Mouse (Mus musculus) left cerebral cortex, postnatal 25 days (tissue): Measurements from ENCODE around the gene Tex36. TPM values are rescaled to one million over a fixed set of nuclear protein-coding genes. Genes with fewer than 3 reads are reported as not detected.

Experiments
- DNase-seq, 2 experiments: peaks; one replicate each; pipeline ENCODE4 v3.0.0; 2022; ENCODE audit warnings: low spot score in 2 of 2, mixed read lengths in 1 of 2
- intact Hi-C: fragments of 180-260 bp; cut with DNase I; formaldehyde crosslinking; loops from one replicate; pipeline ENCODE4 v1.15.1; 2025
- total RNA-seq, 2 experiments: library from RNA; stranded (reverse); gene quantifications; 2 replicates each; pipeline ENCODE4 v1.2.3; 2021

Gene Tex36
- not detected for total RNA-seq

DNA sequence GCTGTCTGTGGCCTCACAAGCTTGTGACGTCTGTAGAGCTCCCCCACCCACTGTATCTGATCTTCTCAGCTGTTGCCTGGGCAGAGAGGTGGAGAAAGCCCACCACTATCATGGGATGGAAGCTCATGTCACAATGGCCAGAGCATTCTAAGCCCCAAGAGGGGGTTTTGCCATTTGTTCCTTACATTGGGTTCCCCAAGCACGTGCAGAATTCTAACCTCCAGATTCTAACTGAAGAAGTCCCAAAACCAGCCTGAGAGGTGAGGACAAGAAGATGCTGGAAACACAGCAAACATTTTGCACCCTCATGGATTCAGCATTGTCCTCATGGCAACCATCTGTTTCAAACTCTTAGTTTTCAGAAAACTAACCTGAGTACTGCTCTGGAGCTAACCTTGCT lies at the start of gene Tex36:
TSS of gene Tex36 (minus strand) at position 101 of the 400 bp plus-strand sequence.
- DNase-seq = no peak
- intact Hi-C loops = no loop called here

DNA sequence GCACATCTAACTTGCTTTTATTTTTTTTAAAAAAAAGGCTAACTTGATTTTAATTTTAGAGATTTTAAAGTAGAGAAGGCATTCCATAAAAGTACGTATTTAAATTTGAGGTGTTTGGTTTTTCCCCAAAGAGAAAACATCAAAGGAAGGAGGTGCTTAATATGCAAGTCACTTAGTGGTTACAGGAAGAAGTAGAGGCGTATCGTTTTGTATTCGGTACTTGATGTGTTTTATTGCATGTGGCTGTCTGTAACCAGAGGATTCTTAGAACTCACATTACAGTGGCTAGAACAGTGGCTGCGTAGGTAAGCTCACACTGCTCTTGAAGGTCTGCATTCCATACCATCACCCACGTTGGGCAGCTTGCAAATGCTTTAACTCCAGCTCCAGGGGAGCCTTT lies 43.8 kb upstream of the Tex36 start:
- DNase-seq = no peak
- intact Hi-C loops = loop anchor here (10.0 kb wide), 1 partner anchor 771 kb away; no protein-coding TSS in a partner anchor

DNA sequence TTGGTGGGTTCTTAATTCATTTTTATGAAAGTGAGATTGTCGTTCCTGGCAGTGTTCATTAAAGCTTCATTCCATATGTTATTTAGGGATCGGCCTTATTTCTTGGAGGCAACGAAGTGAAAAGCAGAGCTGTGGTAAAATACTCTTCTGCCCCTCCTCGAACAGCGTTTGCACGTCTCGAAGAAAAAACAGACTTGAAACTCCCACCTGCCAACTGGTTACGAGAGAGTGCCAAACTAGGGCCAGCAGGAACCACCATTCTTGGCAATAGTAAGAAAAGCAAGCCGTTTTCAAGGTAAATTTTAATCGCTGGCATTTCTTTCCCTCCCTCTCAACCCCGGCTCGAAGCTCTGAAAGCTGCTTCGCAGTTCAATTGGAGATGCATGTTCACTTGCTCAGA lies 36.9 kb upstream of the Tex36 start:
- DNase-seq = peak; percentile 67 to 91
- intact Hi-C loops = loop anchor here (5.0 kb wide), 2 partner anchors 517 to 707 kb away; partner anchors contain the start of genes Ctbp2, Fgfr2 and Zranb1

DNA sequence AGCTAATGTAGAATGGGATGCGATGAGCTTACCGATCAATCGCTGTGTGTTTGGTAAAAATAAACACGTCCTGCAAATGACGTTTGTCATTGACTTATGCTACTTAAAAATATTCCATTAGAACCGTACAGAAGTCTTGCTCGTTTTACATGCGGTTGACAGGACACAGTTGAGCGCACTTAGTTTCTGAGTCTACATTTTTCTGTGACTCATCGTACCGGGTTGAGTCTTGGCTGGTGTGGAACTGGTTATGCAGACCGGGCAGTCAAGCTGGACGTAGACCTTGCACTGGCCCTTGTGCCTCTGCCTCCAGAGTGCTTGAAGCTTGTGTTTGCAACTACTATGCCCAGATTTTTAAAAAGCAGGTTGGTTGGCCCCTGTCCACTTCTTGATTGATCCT lies 36.3 kb upstream of the Tex36 start:
- intact Hi-C loops = loop anchor here (5.0 kb wide), 2 partner anchors 516 to 706 kb away; partner anchors contain the start of genes Ctbp2, Fgfr2 and Zranb1
- DNase-seq = peak; percentile 14 to 39

DNA sequence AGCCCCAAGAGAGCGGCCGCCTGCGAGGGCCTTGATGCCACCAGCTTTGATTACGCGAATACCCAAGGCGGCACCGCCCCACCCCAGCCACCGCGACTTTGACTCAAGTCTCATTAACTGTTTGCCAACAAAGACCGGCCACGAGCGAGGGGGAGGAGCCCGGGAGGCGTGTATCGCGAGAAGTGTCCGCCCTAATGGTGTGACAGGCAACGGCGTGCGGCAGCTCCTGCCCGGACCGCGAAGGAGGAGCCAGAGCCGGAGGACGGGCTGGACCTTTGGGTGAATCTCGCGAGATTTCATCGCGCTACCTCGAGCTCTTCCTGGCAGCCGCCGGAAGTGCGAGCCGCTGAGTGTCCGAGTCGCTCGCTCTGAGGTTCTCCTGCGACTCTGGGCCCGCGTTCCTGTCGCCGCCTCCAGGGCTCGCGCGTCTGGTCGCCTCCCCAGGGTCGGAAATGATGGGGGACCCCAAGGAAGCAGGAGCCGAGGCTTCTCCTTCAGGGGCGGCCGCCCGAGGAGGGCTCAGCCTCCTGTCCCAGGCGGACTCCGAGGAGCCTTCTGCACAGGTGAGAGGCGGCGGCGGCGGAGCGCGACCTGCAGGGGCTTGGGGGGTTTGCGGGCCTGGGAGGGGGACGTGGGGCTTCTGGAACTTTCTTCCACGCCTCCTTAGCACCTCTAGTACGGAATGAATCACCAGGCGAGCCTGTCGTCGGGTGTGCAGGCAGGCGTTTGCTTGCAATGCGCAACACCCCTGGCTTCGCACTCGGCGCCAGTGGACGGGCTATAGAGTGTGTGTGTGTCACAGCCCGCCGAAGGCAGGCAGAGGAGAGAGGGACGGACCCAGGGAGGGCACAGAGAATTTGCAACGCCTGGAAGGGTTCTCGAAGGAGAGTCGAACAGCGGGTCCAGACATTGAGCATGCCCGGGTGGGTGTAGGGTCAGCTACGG lies 35.7 kb upstream of the Tex36 start, which contains the start of gene Edrf1:
TSS of gene Edrf1 (plus strand) at position 183 of the 945 bp plus-strand sequence.
- intact Hi-C loops = loop anchor here (2.0 to 5.0 kb wide), 4 partner anchors 393 to 705 kb away; partner anchors contain the start of genes Ctbp2, Fgfr2 and Zranb1
- peak; percentile 97 to 99 for DNase-seq

DNA sequence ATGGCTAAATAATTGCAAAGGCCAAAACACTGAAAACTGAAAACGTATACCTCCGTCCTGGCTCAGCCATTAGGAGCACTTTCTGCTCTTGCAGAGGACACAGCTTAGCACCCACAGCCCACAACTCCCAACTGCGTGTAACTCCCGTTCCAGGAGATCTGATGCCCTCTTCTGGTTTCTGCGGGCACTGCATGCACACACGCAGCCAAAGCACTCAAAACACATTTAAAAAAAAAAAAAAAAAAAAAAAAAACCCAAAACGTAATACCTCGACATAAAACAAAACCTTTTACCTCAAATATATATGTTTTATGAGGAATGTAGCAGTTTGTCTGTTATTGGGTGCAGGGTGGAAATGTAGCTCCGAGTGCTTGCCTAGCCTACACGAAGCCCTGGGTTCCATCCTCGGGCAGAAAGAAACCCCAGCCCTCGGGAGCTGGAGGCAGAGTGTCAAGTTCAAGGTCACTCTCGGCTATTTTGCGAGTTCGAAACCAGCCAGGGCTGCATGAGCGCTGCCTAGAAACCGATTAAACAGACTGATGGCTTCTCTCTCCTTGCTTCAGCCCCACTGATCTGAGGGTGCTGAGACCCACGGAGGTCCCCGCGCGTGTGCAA lies 34.9 kb upstream of the Tex36 start:
- DNase-seq = peak; percentile 85 to 94
- intact Hi-C loops = loop anchor here (2.0 to 5.0 kb wide), 4 partner anchors 392 to 705 kb away; partner anchors contain the start of genes Ctbp2, Fgfr2 and Zranb1

DNA sequence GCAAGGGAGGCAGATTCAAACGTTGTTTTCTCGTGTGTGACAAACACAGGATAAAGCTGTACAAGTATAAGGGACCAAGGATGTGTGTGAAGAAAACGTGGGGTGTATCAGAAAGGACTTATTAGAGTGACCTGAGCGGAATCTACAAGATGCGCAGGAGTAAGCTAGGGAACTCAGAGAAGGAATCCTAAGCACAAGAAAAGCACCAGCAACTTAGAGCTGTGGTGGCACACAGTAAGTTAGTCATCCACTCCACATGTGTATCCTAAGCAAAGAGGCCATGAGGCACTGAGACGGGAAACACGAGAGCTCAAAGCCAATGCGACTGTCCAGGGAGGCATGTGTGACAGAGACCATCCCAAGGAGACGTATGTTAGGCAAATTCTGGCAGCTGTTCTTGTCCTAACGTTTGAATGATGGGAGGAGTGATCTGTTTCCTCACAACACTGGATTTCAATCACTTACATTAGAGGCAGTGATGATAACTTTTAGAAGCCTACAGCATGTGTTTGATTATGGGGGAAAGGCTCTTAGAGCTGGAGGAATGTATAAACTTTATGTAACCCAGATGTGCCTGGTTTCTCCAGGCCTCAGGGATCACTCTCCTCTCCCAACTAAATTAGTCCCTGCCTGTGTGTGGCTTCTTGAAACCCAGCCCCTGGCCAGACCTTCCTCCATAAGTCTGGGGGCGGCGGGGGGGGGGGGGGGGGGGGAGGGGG lies 33.1 kb upstream of the Tex36 start:
- no peak for DNase-seq
- intact Hi-C loops = loop anchor here (5.0 kb wide), 2 partner anchors 513 to 703 kb away; partner anchors contain the start of genes Ctbp2, Fgfr2 and Zranb1

DNA sequence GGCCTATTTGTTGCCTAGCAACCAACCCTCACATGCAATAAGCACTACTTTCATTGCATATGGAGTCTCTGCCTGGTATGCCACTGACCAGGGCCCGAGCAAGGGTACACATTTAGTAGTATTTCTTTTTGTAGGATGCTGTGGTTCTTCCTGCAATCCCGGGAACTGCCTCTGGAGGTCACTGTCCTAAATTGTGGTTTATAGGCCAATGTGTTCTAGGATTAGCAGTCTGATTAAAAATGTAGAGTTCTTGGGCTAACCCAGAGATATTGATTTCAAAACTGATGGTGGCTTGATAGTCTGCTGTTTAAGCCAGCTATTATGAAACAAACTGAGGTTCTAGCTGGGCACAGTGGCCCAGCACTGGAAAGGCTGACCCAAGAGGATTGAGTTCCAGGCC lies 30.5 kb upstream of the Tex36 start:
- DNase-seq = peak; percentile 43 to 63
- intact Hi-C loops = no loop called here

DNA sequence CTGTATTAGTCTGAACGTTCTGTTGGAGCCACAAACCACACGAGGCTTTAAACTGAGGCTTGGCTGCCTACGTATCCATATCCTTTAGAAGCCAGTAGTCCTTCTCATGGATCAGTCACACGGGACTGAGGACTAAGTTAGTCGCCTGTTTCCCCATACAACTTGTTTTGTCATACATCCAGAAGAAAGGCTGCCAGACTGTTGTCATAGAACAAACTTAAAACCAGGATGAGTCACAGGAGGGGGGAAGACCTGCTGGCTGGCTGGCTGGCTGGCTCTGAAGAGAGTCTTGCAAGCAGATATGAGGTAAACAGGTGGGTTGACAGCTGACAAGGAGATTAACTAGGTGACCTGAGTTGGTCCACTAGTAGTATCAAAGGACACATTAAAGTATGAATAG lies 28.9 kb upstream of the Tex36 start:
- intact Hi-C loops = no loop called here
- DNase-seq = peak in 1 of 2 experiments; percentile 51

DNA sequence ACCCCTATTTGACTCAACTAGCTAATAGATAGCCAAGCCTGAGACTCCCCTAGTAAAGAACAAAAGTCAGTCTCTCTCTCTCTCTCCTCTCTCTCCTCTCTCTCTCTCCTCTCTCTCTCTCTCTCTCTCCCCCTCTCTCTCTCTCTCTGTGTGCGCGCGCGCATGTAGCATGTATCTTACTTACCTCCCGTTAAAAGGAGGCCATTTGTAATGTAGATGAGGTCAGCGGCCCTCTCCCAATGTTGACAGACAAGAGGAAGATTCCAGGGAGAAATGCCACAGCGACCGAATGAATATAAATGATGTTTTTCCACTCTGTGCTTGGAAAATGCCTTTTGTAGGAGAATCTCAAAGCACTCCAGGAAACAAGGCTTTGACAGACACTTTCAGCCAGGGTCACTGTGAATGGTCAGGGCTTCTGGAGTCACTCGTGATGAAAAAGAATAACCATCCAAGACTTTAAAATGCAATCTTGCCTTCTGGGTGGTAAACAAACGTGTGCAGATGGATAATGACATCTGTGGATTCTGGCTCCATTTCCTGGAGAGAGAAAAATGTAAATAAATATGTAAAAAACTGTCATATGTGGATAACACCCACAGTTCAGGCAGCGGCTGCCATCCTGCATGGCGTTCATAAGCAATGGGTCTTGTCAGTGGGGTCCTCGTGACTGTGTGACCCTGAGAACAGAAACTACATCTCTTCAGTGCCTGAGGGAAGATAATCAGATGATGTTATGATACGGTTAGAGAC lies 25.4 kb upstream of the Tex36 start:
- DNase-seq = no peak
- intact Hi-C loops = no loop called here

DNA sequence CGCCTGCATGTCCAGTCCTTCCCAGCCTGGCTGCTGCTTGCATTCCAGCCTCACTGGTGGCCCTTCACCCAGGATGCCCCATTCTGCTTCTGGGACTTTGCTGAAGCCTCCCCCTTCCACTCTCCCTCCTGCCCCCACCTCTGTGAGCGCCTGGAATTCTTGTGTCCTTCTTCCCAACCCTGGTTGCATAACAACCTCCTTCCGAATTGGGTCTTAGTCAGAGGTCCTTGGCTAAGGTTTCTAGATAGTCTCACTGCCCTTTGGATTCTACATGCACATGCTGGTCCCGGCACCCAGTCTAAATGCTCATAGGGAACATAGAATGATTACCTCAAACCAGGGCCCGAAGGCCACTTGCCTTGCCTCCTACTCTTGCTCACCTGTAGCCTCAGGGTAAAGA lies 21.3 kb upstream of the Tex36 start:
- intact Hi-C loops = loop anchor here (5.0 kb wide), 1 partner anchor 586 kb away; no protein-coding TSS in a partner anchor
- no peak for DNase-seq

DNA sequence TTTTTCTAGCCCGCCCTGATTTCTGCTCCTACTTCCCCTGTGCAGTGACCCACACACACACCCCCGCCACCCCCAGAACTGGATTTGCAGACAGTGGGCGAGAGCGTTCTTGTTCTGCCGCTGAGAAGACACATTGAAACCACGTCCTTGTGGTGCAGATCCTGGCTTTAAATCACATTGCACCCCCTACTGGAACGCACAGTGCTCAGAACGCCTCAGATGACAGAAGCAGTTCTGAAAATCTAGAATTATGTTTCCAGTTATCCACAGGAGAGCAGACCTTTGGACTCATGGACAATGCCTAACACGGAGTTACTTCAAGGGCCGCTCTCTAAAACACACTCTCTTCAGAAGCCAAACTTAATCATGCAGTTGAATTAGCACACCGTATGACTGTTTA lies 18.8 kb upstream of the Tex36 start:
- DNase-seq = peak in 1 of 2 experiments; percentile 60
- intact Hi-C loops = loop anchor here (5.0 kb wide), 1 partner anchor 583 kb away; no protein-coding TSS in a partner anchor

DNA sequence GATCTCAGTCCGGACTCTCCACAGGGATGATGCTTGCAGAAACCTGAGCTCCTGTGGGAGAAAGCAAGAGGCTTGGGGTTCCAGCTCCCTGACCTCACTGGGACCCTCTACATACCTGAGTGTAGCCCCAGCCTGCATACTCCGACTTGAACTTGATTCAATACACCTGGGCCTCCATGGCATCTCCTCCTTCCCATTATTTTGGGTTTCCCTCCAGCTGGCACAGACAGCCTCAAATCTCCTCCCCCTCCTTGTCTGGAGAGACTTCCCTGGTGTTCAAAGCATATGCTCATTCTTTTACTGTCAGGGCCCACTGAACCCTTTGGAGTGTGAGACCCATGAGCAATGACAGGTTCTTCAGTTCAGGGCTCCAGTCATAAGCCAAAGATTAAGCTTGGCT lies 11.0 kb upstream of the Tex36 start:
- intact Hi-C loops = no loop called here
- peak in 1 of 2 experiments; percentile 27 for DNase-seq

DNA sequence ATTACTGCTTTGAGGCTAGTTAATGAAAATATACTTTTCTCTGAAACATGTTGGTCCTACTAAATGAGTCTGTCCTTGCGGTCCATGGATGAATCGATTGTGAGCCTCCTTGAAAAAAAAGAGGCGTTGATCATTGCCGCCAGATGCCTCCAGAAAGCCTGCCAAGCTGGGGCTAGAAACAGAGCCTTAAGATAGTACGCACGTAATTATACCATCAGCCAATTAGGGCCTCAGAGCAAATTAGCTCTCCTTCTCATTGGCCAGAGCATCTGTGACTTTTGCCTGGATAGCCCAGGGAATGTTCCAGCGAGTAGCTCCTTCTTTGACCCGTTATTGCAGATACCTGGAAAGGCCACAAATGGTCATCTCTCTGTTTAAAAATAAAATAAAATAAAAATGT lies 7.6 kb upstream of the Tex36 start:
- intact Hi-C loops = no loop called here
- DNase-seq = peak; percentile 41 to 70

DNA sequence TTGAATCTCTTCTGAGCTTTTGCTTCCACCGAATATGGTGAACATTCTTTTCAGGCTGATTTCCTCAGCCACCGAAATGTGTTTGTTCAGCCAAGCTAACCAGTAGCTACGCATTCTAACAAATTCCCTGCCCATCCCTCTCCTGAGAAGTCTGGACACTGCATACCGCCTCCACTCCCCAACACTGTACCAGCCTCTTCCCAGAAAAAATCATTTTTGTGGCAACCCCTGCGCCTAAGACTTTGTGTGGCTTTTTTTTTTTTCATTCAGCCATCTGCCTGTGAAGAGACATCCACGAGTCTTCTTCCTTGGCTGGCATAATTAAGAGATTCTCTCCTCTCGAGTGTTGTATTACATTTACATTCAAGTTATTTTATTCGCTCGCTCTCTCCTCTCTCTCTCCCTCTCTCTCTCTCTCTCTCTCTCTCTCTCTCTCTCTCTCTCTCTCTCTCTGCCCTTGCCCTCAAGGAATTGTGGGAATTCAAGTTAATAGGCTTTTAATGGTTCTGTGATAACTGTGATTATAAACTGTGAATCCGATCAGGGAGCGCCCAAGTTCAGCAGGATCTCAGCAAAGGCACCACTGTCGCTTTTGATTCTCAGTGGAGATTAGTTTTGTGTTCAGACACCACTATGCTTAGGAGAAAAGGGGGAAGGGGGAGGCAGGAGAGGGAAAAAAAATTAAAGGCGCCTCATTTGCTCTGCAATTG lies 6.8 kb upstream of the Tex36 start:
- peak; percentile 25 to 79 for DNase-seq

DNA sequence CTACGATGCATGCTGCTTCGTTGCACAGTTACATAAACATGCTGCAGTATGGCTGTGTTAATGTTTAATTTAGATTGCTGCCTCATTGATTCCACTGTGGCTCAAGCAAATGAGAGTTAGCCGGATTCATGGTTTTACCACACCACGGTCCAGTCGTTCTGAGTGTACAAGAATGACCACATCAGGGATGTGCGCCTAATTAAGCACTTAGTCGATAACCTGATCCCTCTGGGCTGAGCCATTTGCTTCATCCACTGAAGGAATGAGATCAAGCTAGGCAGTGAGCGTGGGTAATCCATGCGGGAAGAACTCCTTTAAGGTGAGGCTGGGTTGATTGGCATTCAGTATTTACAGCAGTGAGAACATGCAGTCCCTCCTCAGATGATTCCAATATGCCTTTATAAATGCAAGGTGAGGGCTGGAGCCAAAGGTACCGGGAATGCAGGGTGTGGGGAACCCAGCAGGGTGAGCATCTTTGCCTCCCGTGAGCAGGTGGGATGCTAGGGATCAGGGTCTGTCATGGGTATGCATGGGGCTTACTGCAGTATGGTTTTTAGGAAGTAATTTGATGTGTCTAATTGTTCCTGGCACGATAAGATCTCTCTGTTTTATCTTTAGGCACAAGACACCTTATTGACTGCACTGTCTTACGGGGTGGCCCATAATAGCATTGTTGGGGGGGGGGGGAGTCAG lies 6.1 kb upstream of the Tex36 start:
- intact Hi-C loops = loop anchor here (1.0 kb wide), 1 partner anchor 28 kb away; no protein-coding TSS in a partner anchor
- no peak for DNase-seq

More for the DNA sequence above, 6.8 kb upstream of the Tex36 start:
- intact Hi-C loops = loop anchor here (1.0 kb wide), 1 partner anchor 28 kb away; no protein-coding TSS in a partner anchor

DNA sequence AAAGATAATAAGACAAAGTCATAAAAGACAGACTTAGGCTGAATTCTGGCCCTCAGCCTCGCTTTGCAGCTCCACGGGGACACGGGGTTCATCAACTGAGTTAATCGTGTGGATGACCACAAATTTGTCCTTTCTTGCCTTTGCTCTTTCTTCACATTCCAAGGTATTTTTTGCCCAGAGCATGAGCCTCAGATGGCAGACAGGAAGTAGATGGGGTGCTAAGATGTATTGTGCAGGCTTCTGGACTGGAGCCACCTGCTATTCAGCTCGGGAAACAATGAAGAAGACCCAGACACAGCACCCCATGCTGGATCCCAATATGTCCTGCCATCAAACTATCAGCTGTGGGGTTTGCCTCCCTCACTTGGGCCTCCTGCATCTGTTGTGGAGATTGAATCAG lies 5.4 kb upstream of the Tex36 start:
- no peak for DNase-seq
- intact Hi-C loops = no loop called here
